Mouse (Mus musculus) spleen, adult 18-20 months (tissue): ENCODE results near the gene Sptbn4.

Experiments used
- DNase-seq, 2 experiments: peaks; one replicate each; pipeline ENCODE4 v3.0.0; 2022; ENCODE audit warnings: mixed read lengths in 2 of 2

Sptbn4 gene

DNA sequence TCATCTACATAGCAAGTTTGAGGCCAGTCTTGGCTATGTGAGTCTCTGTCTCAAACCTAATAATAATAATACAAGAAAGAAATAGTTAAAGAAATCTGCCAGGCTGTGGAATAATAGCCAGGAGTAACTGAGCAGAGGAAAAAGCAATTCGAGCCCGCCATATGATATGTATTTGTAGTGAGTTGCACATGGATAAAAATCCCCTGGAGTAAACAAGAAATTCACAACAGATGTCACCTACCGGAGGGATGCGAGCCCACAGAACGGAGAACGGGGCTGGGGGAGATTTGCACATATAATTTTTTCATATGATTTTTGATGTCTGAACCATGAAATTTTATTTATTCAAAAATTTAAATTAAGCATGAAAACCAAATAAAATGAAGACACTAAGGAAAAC lies 67.7 kb downstream of the Sptbn4 start:
- DNase-seq = no peak

DNA sequence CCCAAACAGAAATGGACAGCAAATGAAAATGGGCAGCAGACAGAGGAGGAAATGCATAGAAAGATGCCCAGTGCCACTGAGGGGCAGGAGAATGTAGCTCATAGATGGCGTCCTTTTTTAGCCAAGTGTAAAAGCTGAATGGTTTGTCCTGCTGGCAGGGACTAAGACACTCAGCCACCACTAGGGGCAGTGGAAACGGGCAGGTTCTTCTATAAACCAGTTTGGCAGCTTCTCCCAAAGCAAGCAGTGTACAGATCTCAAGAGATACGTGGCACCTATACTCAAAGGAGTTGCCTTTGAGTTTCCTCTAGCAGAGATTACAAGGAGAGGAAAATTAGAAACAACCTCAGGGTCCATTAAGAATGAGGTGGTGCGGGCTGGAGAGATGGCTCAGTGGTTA lies 69.1 kb downstream of the Sptbn4 start:
- DNase-seq = no peak

DNA sequence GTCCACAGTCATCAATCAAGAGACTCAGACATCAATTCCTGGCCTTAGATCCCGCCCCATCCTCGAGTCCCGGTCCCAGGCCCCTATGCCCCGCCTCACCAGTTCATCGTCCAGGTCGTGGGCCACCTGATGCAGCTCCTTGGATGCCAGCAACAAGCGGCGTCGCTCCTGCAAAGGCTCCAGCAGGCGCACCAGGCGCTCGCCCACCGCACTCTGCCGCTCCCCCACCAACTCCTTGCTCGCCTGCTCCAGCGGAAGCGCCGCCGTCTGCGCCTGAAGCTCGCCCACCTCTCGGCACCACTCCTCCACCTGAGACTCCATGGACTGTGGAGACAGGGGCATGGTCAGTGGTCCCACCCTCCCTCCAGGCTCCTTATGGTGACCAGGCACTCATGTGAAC lies 72.2 kb downstream of the Sptbn4 start:
- DNase-seq = no peak

DNA sequence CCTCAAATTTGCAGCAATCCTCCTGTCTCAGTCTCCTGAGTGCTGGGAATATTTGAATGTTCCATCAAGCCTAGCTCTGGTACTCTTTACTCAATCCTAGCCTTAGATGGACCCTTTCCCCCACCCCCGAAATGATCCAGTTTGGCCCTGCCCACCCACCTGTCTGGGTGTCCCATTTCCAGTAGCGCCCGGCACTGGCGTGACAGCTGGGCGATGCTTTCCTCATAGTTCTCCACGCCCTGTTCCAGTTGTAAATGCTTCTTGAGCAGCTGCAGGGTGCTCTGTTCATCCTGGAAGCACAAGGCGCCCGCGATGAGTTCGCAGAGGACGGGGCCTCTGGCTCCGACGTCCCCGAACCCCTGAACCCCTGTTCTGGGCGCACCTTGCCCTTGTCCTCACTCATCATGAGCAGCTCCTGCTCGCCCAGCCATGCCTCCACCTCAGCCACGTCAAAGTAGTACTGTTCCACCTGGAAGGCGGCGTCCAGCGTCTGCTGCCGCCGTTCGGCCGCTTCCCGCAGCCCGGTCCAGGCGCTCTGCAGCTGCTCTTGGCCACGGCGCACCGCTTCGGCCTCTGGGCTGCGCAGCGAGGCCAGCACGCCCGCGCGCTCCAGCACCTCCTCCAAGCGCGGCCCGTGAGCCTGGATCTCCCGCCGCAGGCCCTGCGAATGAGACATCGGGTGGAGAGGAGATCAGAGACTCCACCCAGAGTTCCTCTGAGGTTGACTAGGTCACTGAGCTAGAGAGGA lies 75.6 kb downstream of the Sptbn4 start:
- DNase-seq = no peak

DNA sequence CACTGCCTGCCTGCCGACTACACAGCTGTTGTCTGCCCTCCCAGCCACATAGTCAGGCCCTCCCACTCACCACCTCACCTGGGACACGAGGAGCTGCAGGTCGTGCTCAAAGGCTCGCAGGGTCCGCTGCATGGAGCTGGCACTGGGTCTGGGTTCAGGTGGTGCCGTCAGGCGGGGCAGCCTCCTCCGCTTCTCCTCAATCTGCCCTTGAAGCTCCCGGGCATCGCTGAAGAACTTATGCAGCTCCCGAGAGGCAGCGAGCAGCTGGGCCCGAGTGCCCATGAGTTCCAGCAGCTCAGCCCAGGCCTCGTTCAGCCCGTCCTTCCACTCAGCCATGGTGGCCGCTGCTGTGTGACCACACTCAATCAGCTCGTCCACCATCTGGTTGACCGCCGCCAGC lies 78.4 kb downstream of the Sptbn4 start:
- DNase-seq = no peak

DNA sequence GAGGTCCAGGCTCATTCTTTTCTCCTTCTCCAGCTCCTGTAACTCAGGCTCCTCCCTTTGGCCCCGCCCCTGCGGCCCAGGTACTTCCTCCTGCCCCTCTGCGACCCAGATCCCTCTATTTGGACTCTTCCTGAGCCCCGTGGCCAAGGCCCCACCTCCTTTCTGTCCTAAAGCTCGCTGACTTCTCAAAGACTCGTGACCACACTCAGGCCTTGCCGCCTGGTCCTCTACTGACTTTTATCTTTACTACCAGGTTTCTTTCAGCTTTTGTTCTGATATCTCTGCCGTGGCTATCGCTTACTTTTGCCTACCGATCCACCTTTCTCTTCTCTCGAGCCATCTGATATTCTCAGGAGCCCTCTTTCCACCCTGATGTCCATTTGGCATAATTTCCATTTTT lies 79.5 kb downstream of the Sptbn4 start:
- DNase-seq = no peak

DNA sequence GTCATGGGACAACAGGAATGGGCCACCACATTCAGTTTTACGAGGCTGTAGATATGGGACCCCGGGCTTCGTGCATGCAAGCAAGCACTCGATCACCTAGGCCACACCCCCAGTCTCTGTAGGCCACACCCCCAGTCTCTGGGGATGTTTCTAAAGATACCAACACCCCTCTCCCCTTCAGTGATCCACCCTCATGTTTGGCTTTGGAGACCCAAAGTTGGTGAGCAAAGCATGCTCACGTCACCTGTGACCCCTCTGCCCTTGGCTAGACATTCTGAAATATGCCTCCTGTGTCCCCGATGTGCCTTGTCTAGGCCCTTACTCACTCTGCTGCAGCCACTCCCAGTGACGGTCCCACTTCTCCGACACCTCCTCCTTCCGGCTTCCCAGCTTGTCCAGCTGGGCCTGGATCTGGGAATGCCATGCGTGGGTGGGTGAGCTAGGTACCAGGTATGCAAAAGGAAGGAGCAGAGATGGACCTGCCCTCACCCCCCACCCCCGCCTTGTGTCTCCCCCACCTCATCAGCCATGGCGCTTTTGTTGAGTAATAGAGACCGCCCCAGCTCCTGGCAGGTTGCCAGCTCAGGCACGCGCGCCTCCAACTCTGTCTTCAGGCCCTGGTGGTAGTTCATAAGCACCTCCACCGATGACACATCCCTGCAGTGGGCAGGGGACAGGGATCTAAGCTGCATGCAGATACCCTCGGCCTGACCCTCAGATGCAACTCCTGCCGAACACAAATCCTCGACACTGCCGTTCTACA lies 81.2 kb downstream of the Sptbn4 start:
- no peak for DNase-seq

DNA sequence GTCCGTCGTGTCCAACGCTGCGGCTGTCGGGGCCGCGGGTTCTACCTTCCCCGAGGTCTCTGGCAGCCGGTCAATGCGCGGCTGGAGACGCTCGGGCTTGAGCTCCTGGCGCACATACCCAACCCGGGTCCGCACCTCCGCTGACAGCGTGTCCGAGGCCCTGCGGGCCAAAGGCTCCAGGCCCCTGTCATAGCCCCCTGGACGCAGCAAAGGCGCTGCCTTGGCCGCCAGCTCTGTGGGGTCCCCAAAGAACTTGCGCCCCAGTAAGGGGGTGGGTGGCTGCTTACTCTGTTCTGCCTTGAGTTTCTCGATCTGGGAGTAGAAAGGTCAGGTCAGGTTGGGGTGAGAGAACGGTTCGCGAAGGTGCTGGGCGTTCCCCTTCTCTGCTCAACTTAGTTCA lies 83.1 kb downstream of the Sptbn4 start:
- no peak for DNase-seq

DNA sequence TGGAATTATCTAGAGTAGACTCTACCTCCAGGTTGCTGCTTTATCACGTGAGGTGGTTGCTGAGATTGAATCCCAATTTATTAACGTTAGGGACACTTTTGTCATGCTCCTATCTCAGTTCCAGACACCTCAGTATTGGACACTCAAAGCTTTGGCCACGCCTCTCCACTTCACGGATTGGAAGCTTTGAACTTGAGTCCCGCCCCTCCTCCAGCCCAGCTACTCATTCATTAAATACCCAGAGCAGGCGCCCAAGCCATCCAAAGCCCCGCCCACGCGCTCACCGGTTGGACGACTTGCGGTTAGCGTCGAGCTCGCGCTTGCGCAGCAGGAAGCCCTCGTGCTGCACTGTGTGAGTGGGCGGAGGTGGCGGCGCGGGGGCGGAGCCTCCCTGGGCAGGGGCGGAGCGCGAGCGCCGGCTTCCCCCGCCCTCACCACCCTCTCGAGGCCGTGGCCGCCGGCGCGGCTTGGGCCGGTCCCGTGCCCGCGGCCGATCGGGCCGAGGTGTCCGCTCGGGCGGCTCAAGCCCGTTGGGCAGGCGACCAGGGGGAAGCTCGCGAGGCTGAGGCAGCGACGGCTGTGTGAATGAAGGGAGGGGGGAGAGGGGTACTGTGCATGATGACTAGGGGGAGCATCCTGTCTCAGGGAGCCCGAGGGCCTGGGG lies 86.1 kb downstream of the Sptbn4 start:
- peak; percentile 99 for DNase-seq

DNA sequence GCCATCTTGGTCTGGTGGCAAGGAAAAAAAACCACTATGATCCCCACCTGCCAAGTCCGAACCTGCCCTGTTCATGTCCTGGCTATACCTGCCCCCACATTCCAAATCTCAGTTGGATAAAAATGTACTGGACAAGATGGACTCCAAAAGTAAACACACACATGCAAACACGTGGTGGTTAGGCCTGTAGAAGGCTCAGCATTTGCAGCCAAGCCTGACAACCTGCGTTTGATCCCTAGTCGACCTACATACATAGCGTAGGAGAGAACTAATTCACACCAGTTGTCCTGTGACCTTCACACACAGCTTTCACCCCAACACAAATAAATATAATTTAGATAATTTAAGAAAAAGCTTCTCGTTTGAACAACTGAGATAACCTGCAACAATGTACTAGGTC lies 86.7 kb downstream of the Sptbn4 start:
- DNase-seq = no peak

DNA sequence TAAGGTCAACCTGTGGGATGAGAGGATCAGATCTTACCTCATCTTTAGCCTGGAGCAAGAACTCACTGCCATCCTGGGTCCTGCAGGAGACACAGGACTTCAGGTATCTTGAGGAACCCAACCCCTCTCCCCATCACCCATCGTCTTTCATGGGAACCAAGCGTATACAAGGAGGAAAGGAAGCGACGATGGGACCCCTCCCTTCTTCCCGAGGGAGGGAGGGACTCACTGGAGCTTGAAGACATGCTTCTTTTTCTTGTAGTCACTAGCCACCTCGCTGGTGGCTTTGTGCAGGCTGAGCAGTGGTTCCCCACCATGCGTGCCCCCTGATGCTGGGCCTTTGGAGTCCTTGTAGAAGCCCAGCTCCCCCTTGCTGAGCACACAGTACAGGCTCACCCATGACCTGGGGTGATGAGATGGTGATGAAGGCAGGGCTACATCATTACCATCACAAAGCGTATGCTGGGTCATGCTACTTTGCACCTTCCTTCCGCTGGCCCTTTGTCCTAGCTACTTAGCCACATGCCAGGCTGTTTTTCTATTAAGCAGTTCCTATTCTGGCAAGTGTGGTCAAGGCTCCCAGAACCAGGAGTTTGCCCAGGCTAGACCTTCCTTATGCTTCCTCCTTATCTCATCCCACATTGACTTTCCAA lies 87.7 kb downstream of the Sptbn4 start:
- DNase-seq = no peak

DNA sequence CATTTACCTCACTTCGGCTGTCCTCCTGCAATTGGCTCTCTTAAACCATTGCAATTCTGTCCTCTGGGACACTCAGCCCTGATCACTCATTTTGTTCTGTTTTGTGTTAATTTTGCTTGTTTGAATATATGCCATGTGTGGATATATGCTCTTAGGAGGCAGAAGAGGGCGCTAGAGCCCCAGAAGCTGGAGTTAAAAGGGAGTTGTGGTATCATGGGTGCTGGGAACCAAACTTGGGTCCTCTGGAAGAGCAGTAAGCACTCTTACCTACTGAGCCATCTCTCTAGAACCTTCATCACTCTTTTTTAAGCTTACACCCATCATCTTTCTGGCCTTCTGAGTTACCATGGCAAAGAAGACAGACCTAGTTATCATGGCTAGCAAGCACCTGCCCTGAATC lies 88.3 kb downstream of the Sptbn4 start:
- no peak for DNase-seq

DNA sequence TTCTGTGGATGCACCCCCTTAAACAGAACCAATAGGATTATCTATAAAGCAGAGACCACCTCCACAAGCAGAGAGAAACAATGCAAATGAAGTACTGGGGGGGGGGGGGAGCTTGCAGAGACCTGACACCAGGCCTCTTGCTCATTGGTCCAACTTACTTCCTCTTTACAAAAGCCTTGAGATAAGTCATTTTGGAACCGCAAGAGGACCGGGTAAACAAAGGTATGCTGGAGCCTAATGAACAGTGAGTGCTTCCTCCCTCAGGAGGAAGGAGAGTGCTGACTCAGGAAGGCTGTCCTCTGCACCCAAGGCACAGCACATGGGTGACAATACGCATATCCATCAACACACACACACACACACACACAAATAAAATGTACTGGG lies 89.9 kb downstream of the Sptbn4 start:
- peak in 1 of 2 experiments; percentile 19 for DNase-seq

DNA sequence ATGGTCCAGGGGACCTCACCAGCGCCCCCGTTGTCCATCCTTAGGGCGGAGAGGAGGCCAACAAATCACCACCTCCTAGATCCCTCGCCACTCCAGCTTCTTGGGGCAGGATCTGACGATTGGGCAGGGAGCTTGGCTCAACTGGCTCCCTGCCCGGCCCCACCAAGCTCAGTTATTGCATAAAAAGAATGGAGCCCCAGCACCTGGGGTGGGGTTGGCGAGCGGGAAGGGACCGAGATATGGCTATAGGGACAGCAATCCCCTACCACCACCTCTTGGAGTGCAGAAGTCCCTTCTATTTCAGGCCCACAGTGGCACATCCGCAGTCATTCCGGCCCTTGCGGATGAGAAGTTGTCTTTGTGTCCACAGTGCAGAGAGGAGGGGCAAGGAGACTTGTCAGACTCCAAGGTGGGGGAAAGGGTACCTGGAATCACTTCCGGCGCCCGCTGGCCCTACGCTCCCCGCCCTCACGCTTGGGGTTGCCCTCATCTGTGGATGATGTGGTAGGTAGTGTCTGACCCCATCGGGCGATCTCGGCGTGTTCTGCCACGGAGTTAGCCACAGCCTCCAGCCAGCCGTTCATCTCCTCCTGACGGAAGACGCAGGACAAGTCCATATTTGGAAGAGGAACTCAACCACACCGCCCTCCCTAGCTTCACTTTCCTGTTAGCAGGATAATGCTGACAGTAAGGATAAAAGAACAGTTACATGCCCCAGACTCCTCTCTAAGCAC lies 90.5 kb downstream of the Sptbn4 start, which contains the start of gene Gm20479:
Gene Gm20479 (minus strand): TSS at position 559 of the 734 bp plus-strand sequence.
- peak; percentile 35 to 47 for DNase-seq

DNA sequence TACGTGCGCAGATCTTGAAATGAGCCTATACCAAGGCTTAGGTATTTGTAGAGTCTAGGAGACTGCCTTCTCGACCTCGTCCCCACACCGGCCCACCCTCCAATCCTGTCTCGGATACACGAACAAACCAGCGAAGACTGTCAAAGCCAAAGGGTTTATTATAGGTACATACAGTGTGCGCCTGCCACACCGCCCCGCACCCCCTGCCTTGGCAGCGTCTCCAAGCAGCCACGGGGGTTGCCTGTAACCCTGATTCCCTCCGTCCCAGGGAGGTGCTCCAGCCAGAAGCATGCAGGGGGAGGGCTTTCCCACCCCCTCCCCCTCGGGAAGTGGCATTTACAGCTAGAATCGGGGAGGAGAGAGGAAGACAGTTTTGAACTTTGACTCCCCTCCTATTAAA lies 91.2 kb downstream of the Sptbn4 start:
- peak in 1 of 2 experiments; percentile 43 for DNase-seq

DNA sequence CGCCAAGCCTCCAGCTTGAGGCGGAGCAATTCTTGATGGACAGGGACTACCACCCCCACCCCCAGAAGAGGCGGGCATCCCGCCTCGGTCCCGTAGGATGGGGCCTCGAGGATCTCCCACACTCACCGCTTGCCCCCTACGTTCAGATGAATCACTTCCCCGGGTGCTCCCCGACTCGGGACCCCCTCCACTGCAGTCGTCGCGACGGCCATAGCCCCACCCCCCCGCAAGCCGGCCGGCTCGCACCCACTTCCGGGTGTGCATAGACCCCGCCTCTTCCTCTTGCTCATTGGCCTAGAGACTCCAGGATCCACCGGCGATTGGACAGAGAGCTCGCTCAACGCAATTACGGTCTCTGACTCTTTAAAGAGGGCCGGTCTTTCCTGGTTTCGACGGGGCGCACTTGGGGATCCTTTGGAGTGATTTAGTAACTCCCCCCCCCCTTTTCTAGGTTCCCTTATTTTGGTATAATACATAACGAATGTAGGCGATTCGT lies 91.7 kb downstream of the Sptbn4 start, which contains the start of gene Shkbp1:
Gene Shkbp1 (minus strand): TSS at position 275 of the 496 bp plus-strand sequence.
- DNase-seq = peak; percentile 76 to 78

DNA sequence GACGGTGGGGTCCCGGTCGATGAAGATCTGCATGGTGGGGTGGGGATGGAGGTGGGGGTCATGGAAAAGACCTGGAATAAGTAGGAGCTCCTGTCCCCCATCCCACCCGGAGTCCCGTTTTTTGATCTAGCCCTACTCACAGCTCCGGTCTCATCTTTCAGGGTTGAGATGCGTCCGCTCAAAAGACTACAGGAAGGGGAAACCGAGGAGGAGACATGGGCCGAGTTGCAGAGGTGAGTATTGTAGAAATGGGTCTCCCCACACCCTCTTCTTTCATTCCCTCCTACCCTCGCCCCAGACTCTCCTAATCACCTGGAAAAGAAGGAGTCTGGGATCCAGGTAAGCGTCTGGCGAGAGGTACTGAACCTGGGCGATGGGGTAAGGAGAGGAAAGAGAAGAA lies 92.2 kb downstream of the Sptbn4 start:
- no peak for DNase-seq

DNA sequence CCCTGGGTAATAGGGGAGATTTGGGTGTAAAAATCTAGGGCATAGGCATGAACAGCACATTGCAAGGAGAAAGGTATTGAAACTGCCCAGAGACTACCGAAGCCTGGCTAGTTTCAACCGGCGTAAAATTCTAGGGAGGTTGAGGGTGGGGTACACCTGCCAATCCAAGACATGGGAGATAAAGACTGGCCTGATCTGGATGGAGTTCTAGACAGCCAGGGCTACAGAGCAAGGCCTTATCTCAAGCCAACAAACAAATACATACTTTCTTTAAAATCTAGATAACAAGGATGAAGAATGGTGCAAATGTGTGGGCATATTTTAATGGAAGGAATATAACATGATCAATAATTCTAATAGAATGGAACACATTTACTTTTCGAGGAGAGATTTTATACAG lies 92.7 kb downstream of the Sptbn4 start:
- no peak for DNase-seq

DNA sequence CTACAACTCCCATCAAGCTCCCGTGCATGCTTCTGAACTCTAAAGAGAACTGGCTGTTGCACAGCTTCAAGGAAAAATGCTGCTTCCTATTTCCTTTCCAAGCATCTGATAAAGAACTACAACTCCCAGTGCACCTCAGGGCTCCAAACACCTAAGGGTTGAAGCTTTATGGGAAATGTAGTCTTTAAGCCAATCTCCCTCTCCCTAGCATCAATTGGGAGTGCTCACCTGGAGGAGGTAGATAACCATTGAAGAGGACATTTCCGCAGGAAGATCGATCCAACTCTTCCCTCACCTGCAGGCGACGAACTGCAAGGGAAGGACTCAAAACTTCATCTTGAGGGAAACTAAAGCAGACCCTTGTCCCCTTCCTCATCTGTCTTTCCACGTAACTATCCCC lies 93.3 kb downstream of the Sptbn4 start:
- DNase-seq = no peak

DNA sequence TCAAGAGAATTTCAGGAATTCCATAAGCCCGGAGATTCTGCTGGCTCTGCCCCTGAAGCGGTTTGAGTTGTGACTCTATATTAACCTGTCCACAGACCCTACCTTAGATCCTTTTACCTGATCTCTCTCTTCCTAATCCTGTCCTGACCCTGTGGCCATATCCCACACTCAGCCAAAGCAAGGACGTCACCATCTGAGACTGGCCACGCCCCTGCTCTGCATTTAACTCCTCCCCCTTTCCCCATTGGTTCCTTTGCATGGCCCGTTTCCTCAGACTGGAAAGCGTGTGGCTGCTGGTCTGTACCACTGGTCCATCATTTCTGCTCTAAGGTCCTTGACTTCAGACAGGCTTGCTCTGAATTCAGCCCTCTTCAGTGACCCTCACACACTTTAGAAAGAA lies 102.0 kb downstream of the Sptbn4 start:
- DNase-seq = no peak

DNA sequence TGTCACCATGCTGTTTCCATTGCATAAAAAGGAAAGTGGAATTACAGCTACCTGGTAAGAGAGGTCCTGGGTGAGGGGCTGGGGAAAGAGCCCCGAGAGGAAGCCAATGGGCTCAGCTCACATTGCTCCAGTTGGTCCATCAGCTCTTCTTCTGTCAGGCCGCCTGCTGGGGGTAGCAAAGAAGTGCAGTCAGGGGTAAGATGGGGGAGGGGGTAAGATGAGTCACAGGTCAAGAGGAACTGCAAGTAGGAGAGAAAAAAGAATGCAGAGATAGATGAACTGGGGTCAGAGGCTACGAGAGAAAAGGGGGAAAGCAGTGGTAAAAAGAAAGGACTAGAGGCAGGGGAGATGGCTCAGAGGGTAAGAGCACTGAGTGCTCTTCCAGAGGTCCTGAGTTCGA lies 104.9 kb downstream of the Sptbn4 start:
- no peak for DNase-seq

DNA sequence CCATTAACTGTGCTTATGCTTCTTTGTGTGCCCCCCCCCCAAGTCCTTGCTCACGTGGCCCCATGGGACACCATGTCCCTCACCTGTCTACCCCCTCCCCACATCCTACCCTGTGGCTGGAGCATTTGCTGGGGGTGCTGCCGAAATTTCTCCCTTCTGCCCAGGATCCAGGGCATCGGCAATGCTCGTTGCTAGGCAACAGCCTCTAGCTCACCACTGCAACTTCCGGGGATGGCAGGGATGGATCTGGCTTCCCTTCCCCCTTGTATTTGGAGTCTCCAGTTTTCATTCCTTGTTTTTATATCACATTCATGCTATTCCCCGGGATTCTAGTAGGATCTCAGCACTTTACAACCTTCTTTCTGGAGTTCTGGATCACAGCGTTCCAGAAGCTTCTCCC lies 108.0 kb downstream of the Sptbn4 start:
- no peak for DNase-seq
